Mouse (Mus musculus): ENCODE measurements around the gene Zcchc14. TPM values are rescaled to one million over a fixed set of nuclear protein-coding genes. Genes with fewer than 3 reads are reported as not detected.

The Zcchc14 gene
- total and polyA plus RNA-seq, 2 experiments from 2014 or later = 16.9 to 66.5 TPM

DNA sequence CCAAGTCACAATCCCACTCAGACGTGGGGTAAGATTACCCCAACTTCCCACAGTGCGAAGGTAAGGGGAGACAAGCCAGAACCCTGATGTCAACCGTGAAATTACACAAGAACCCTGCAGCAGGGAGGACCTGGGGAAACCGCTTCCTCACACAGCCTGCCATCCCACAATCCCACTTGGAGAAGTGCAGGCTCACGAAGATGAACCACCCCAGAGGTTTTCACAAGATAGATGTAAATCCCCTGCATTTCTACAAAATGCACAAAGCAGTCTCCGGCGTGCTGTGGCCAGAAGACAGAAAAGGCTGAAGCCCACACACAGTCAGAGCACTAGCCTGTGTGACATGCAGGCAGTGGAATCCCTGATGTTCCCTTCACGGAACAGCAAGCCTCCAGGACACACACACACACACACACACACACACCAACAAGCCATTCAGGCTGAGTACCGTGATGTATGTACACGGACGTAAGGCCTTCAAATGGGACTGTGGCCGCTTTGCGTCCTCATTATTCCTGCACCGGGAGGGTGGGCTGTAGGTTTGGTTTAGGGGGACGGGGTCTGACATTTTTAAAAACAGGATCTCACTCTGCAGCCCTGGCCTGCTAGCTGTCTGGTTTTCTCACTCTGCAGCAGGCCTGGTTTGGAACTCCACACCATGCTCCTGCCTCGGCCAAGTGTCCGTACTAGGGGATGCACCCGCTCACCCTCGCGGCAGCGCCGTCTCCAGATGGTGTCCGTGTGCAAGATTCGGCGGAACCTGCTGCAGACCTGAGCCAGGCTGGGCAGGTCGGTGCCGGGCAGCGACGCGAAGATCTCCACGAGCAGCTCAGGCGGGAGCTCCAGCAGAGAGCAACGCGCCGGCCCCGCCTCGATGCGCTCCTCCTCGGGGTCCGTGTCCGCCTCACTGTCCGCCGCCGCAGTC, 74.7 kb downstream of the Zcchc14 start:
- Histone ChIP-seq H3K4me3 (ENCODE audit: low read depth, low read length) (peak overlapping the region; percentile 95), H3K27ac (ENCODE audit: low read depth, low read length) (peak overlapping the region; percentile 73), H3K36me3 (ENCODE audit: insufficient read depth, low read length) (no peaks in the 10 kb centered on the region), H3K4me2 (ENCODE audit: low read depth, low read length, poor library complexity, severe bottlenecking) (peak overlapping the region; percentile 82), H3K9ac (replicated peaks; ENCODE audit: low read length, poor library complexity, severe bottlenecking) (peak overlapping the region; percentile 86), H3K4me1 (ENCODE audit: insufficient read depth, low read length) (peaks cover 6% of the 10 kb centered on the region; the same call in 1 of the 2 replicates), H3K27me3 (ENCODE audit: insufficient read depth, low read length) (no peaks in the 10 kb centered on the region), H3K9me3 (ENCODE audit: low read length) (no peaks in the 10 kb centered on the region)
- ATAC-seq (ENCODE audit: low FRiP score) (peak; percentile 59), DNase-seq (ENCODE audit: low spot score) (peak; percentile 36)
- WGBS = under 1% methylated on average over 44 of the region's 44 CpGs
- no peak for TF ChIP-seq CTCF (IDR thresholded peaks at IDR 0.05)

DNA sequence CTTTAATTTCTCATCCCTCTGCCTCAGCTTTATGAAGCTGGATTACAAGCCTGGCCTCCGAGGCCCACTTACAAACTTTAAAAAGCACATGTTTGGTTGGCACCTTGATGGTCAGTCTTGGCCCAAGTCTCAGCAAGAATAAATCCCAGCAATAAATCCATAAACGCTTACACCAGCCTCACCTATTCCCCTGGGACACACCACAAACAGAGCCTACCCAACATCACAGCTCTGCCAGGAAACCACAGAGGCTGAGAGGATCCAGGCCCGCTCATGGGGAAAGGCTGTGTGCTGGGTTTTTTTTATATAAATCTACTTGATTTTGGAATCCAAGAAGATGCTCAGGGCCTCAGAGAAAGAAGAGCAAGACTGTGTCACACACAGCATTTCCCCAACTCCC, 77.0 kb downstream of the Zcchc14 start:
- no peak overlapping the region for H3K9ac ChIP-seq (replicated peaks; ENCODE audit: low read length, poor library complexity, severe bottlenecking)
- H3K27me3 ChIP-seq (ENCODE audit: insufficient read depth, low read length) = no peaks in the 10 kb centered on the region
- no peak for ATAC-seq (ENCODE audit: low FRiP score)
- no peak overlapping the region for H3K27ac ChIP-seq (ENCODE audit: low read depth, low read length)
- WGBS = 83% methylated on average over 3 of the region's 3 CpGs
- DNase-seq (ENCODE audit: low spot score) = no peak
- no peak for TF ChIP-seq CTCF (IDR thresholded peaks at IDR 0.05)
- H3K4me1 ChIP-seq (ENCODE audit: insufficient read depth, low read length) = peaks cover 6% of the 10 kb centered on the region; the same call in 1 of the 2 replicates
- H3K9me3 ChIP-seq (ENCODE audit: low read length) = no peaks in the 10 kb centered on the region
- H3K4me3 ChIP-seq (ENCODE audit: low read depth, low read length) = no peak overlapping the region
- H3K36me3 ChIP-seq (ENCODE audit: insufficient read depth, low read length) = no peaks in the 10 kb centered on the region
- H3K4me2 ChIP-seq (ENCODE audit: low read depth, low read length, poor library complexity, severe bottlenecking) = no peak overlapping the region

DNA sequence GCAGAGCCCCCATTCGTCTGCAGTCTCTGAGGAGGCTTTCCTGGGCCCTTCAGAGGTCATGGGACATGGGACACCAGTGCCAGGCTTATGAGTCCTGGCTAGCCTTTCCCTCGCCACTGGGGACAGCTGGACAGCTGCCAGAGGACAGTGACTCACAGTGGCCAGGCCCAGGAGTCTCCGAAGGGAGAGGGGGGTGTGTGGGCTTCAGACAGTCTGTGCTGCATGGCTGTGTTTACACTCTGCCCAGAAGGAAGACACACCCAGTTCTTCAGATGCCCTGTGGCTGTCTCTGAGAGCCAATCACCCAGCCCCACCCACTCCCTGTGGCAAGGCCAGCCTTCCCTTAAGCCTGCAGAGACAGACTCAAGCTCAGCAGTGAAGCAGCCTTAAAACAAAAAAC, 79.4 kb downstream of the Zcchc14 start:
- Histone ChIP-seq H3K27ac (ENCODE audit: low read depth, low read length) (no peak overlapping the region), H3K36me3 (ENCODE audit: insufficient read depth, low read length) (no peaks in the 10 kb centered on the region), H3K4me2 (ENCODE audit: low read depth, low read length, poor library complexity, severe bottlenecking) (no peak overlapping the region), H3K9me3 (ENCODE audit: low read length) (no peaks in the 10 kb centered on the region), H3K27me3 (ENCODE audit: insufficient read depth, low read length) (no peaks in the 10 kb centered on the region), H3K4me1 (ENCODE audit: insufficient read depth, low read length) (peaks cover 6% of the 10 kb centered on the region; the same call in 1 of the 2 replicates), H3K9ac (replicated peaks; ENCODE audit: low read length, poor library complexity, severe bottlenecking) (no peak overlapping the region), H3K4me3 (ENCODE audit: low read depth, low read length) (no peak overlapping the region)
- no peak for ATAC-seq (ENCODE audit: low FRiP score)
- WGBS = 53% methylated on average over 3 of the region's 3 CpGs
- DNase-seq (ENCODE audit: low spot score) = no peak
- TF ChIP-seq CTCF (IDR thresholded peaks at IDR 0.05) = no peak

DNA sequence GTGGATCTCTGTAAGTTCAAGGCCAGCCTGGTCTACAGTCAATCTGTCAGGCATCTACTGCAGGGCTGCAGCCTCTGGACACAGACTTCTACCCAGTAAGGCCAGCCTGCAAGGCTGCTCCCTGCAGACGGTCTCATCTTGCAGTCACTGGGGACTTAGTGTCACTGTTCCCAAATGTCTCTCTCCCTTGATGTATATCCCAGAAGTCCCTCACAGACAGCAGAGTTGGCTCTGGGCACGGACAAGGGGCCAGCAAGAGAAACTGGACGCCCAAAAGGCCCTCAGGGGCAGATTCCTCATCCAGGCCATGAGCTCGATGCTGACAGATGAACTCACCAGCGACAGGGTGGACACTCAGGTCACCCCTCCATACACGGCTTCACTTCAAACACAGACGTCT, 80.6 kb downstream of the Zcchc14 start:
- no peak for TF ChIP-seq CTCF (IDR thresholded peaks at IDR 0.05)
- Histone ChIP-seq H3K4me1 (ENCODE audit: insufficient read depth, low read length) (peaks cover 5% of the 10 kb centered on the region; the same call in 1 of the 2 replicates), H3K27ac (ENCODE audit: low read depth, low read length) (no peak overlapping the region), H3K9ac (replicated peaks; ENCODE audit: low read length, poor library complexity, severe bottlenecking) (no peak overlapping the region), H3K27me3 (ENCODE audit: insufficient read depth, low read length) (no peaks in the 10 kb centered on the region), H3K36me3 (ENCODE audit: insufficient read depth, low read length) (no peaks in the 10 kb centered on the region), H3K4me3 (ENCODE audit: low read depth, low read length) (no peak overlapping the region), H3K9me3 (ENCODE audit: low read length) (no peaks in the 10 kb centered on the region), H3K4me2 (ENCODE audit: low read depth, low read length, poor library complexity, severe bottlenecking) (no peak overlapping the region)
- ATAC-seq (ENCODE audit: low FRiP score) (no peak), DNase-seq (ENCODE audit: low spot score) (no peak)
- WGBS = 88% methylated on average over 7 of the region's 7 CpGs

DNA sequence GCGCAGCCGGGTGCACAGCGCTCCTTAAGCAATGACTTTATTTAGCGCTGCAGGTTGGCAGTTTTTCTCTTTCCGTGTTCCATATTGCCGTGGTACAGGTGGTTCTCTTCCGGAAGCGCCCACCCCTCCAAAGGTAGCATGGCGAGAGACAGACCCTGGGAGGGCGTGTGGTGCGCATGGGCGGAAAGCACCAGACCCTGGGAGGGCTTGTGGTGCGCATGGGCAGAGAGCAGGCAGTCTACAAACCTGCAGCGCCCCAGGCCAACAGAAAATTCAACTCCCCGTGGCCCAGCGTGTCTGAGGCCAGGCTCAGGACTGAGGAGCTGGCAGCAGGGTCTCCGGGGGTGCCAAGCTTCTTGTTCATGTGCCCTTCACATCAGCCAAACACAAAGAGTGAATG, 81.9 kb downstream of the Zcchc14 start:
- Histone ChIP-seq H3K9ac (replicated peaks; ENCODE audit: low read length, poor library complexity, severe bottlenecking) (no peak overlapping the region), H3K36me3 (ENCODE audit: insufficient read depth, low read length) (no peaks in the 10 kb centered on the region), H3K4me3 (ENCODE audit: low read depth, low read length) (no peak overlapping the region), H3K4me1 (ENCODE audit: insufficient read depth, low read length) (no peaks in the 10 kb centered on the region), H3K4me2 (ENCODE audit: low read depth, low read length, poor library complexity, severe bottlenecking) (no peak overlapping the region), H3K9me3 (ENCODE audit: low read length) (no peaks in the 10 kb centered on the region), H3K27me3 (ENCODE audit: insufficient read depth, low read length) (no peaks in the 10 kb centered on the region), H3K27ac (ENCODE audit: low read depth, low read length) (no peak overlapping the region)
- DNase-seq (ENCODE audit: low spot score) (no peak), ATAC-seq (ENCODE audit: low FRiP score) (no peak)
- no peak for TF ChIP-seq CTCF (IDR thresholded peaks at IDR 0.05)
- WGBS = 84% methylated on average over 17 of the region's 17 CpGs

DNA sequence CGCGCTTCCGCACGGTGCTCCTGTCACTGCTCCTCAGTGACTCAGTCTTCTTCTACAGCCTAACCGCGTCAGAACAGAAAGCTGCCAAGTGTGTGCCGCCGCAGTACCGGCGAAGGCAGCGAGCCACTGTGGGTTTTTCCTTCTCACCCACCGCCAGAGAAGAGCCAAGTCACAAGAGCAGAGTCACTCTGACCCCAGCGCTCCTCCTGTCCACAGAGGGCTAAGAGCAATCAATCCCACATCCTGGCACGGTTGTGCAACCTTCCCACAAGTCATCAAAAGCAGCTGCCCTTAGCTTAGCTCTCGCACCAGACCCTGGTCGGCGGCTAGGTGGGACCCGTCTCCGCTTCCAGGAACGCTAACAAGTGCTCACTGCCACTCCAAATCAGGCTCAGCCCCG, 82.4 kb downstream of the Zcchc14 start:
- no peak overlapping the region for H3K4me2 ChIP-seq (ENCODE audit: low read depth, low read length, poor library complexity, severe bottlenecking)
- TF ChIP-seq CTCF (IDR thresholded peaks at IDR 0.05) = no peak
- no peaks in the 10 kb centered on the region for H3K27me3 ChIP-seq (ENCODE audit: insufficient read depth, low read length)
- H3K9me3 ChIP-seq (ENCODE audit: low read length) = no peaks in the 10 kb centered on the region
- DNase-seq (ENCODE audit: low spot score) (no peak), ATAC-seq (ENCODE audit: low FRiP score) (no peak)
- no peak overlapping the region for H3K9ac ChIP-seq (replicated peaks; ENCODE audit: low read length, poor library complexity, severe bottlenecking)
- no peak overlapping the region for H3K27ac ChIP-seq (ENCODE audit: low read depth, low read length)
- 87% methylated on average over 21 of the region's 21 CpGs for WGBS
- peaks cover 4% of the 10 kb centered on the region; the same call in 1 of the 2 replicates for H3K36me3 ChIP-seq (ENCODE audit: insufficient read depth, low read length)
- H3K4me3 ChIP-seq (ENCODE audit: low read depth, low read length) = no peak overlapping the region
- no peaks in the 10 kb centered on the region for H3K4me1 ChIP-seq (ENCODE audit: insufficient read depth, low read length)

Data from midbrain, postnatal 0 days (tissue).